ENCODE assay signal across 16 mouse cellular contexts in the genomic region with DNA sequence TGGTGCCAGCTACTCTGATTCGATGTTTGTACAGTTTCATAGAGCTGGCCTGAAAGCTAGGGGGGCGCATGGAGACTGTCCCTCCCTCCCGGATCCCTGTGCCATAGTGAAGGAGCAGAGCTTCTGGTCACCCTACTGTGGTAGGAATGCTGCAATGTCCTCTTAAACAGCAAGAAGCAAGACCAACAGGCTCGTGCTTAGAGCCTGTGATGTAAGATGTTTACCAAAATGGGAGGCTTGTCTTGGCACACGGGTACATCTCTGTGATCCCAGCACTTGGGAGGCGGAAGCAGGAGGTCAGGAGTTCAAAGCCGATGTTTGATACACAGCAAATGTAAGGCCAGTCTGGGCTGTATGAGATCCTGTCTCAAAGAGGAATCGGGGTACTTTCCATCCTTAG. TPM values are rescaled to one million over a fixed set of nuclear protein-coding genes. Genes with fewer than 3 reads are reported as not detected.
DNase-seq lines count a peak whose midpoint lies in the region; ATAC-seq and TF ChIP-seq lines count a peak whose summit lies in the region.
"Had no signal": no experiment of that assay in that cellular context is flagged by ENCODE, and none has a peak within 500 bp of the region (broad histone marks: within the 10 kb centered on the region; RNA-seq: fewer than 3 reads in every experiment).

No protein-coding gene starts in this region.

- peaks cover 28% of the 10 kb centered on the region for H3K4me1 ChIP-seq in cerebellum, adult 2 months (ENCODE audit: control insufficient read depth, insufficient read depth, low read length)
- H3K4me1 ChIP-seq in kidney, embryonic 16.5 days (ENCODE audit: insufficient read depth, low read length) = peaks cover 12% of the 10 kb centered on the region; the same call in 1 of the 2 replicates
- H3K4me1 ChIP-seq in lung, postnatal 0 days (ENCODE audit: insufficient read depth, low read depth, low read length) = peaks cover 9% of the 10 kb centered on the region; the same call in 1 of the 2 replicates

- TF ChIP-seq POLR2A in cerebellum, adult 2 months (IDR thresholded peaks at IDR 0.05; ENCODE audit: borderline replicate concordance, insufficient read depth, low read length) = no peak

- TF ChIP-seq EP300 in lung, postnatal 0 days (IDR thresholded peaks at IDR 0.05) = peak; percentile 32; the same call in 1 of the 2 replicates

- no peak overlapping the region for H3K4me3 ChIP-seq in cerebellum, adult 2 months (replicated peaks; ENCODE audit: insufficient read depth, low read depth, low read length)
- H3K4me3 ChIP-seq in kidney, embryonic 16.5 days (ENCODE audit: low read length) = no peak overlapping the region
- H3K4me3 ChIP-seq in lung, postnatal 0 days (ENCODE audit: low read depth, low read length) = no peak overlapping the region
- H3K4me3 ChIP-seq: hindbrain, embryonic 12.5 days; liver, embryonic 12.5 days had no signal

- no peaks in the 10 kb centered on the region for H3K9me3 ChIP-seq in kidney, embryonic 16.5 days (ENCODE audit: low read length)
- H3K9me3 ChIP-seq in lung, postnatal 0 days (ENCODE audit: low read length) = no peaks in the 10 kb centered on the region
- H3K9me3 ChIP-seq: G1E; hindbrain, embryonic 12.5 days; liver, embryonic 12.5 days had no signal

- peak overlapping the region; percentile 40 for H3K27ac ChIP-seq in cerebellum, adult 2 months (ENCODE audit: insufficient read depth, low read length)
- H3K27ac ChIP-seq in kidney, embryonic 16.5 days (ENCODE audit: low read length) = no peak overlapping the region
- peak overlapping the region; percentile 69 for H3K27ac ChIP-seq in lung, postnatal 0 days (ENCODE audit: low read length)
- H3K27ac ChIP-seq: hindbrain, embryonic 12.5 days; liver, embryonic 12.5 days had no signal

- peak in 1 of 2 experiments; percentile 36 for DNase-seq in cerebellum, adult 2 months
- peak; percentile 50 for DNase-seq in kidney, adult 11 months
- DNase-seq in kidney, adult 8-10 months = peak; percentile 41 to 48
- peak; percentile 67 for DNase-seq in lung, postnatal 0 days (ENCODE audit: low spot score)
- DNase-seq in urinary bladder, postnatal 25 days (ENCODE audit: low spot score) = no peak
- DNase-seq in left cerebral cortex, postnatal 14 days (ENCODE audit: low spot score in 2 of 2) = no peak
- DNase-seq: B cell, adult 2 months; forebrain, postnatal 0 days; gastrocnemius, postnatal 25 days; thymus, postnatal 14 days had no signal

- ATAC-seq in cerebellum, adult (ENCODE audit: insufficient number of reproducible peaks, low FRiP score, low TSS enrichment) = no peak
- ATAC-seq in kidney, embryonic 16.5 days (ENCODE audit: low FRiP score, low TSS enrichment) = no peak
- ATAC-seq in lung, postnatal 0 days = peak; percentile 14
- ATAC-seq: forebrain, postnatal 0 days; intestine, postnatal 0 days; liver, embryonic 12.5 days had no signal

- H3K27me3 ChIP-seq in cerebellum, adult 2 months (ENCODE audit: control insufficient read depth, insufficient read depth, low read length) = no peaks in the 10 kb centered on the region
- no peaks in the 10 kb centered on the region for H3K27me3 ChIP-seq in kidney, embryonic 16.5 days (ENCODE audit: insufficient read depth, low read length)
- no peaks in the 10 kb centered on the region for H3K27me3 ChIP-seq in lung, postnatal 0 days (replicated peaks; ENCODE audit: insufficient read depth, low read length)
- H3K27me3 ChIP-seq: hindbrain, embryonic 12.5 days; liver, embryonic 12.5 days had no signal

- WGBS in cerebellum, adult 2 months = 61% methylated on average over 8 of the region's 8 CpGs
- WGBS in kidney, embryonic 16.5 days = 84% methylated on average over 8 of the region's 8 CpGs
- 54% methylated on average over 8 of the region's 8 CpGs for WGBS in lung, postnatal 0 days

- TF ChIP-seq CTCF in cerebellum, adult 2 months (IDR thresholded peaks at IDR 0.05; ENCODE audit: borderline replicate concordance, insufficient read depth, low read depth, low read length) = no peak
- peak; percentile 32 for TF ChIP-seq CTCF in lung, postnatal 0 days (IDR thresholded peaks at IDR 0.05)

- intact Hi-C loops in left cerebral cortex, postnatal 14 days (cut with DNase I) = loop anchor here (5.0 kb wide), 1 partner anchor 44 kb away; no protein-coding TSS in a partner anchor

- H3K36me3 ChIP-seq in kidney, embryonic 16.5 days (ENCODE audit: insufficient read depth, low read length) = peaks cover 20% of the 10 kb centered on the region
- no peaks in the 10 kb centered on the region for H3K36me3 ChIP-seq in lung, postnatal 0 days (ENCODE audit: insufficient read depth, low read length)

- H3K4me2 ChIP-seq in kidney, embryonic 16.5 days (replicated peaks; ENCODE audit: low read depth, low read length) = no peak overlapping the region
- H3K4me2 ChIP-seq in lung, postnatal 0 days (replicated peaks; ENCODE audit: low read depth, low read length) = no peak overlapping the region
- H3K4me2 ChIP-seq: hindbrain, embryonic 12.5 days; liver, embryonic 12.5 days had no signal

- H3K9ac ChIP-seq in kidney, embryonic 16.5 days (replicated peaks; ENCODE audit: low read length) = no peak overlapping the region
- no peak overlapping the region for H3K9ac ChIP-seq in lung, postnatal 0 days (replicated peaks; ENCODE audit: low read depth)
- H3K9ac ChIP-seq: forebrain, postnatal 0 days; hindbrain, embryonic 12.5 days; liver, embryonic 12.5 days had no signal

RNA-seq across cellular contexts. Expression of a gene that starts 31.0 kb away (rescaled TPM):
- polyA plus RNA-seq in cerebellum, adult 2 months (2012; rRNA removed) = 29.4 and 32.1 TPM in 2 replicates
- 15.0 and 15.1 TPM in 2 replicates for polyA plus RNA-seq in kidney, embryonic 16.5 days (2015; fragmentation: Nextera tagmentation; extraction: Ambion mirVana)
- 6.8 and 8.4 TPM in 2 replicates for polyA plus RNA-seq in lung, postnatal 0 days (2015; fragmentation: Nextera tagmentation; extraction: Ambion mirVana)
- total RNA-seq in left cerebral cortex, postnatal 14 days (2021) = 10 to 100 TPM; 31.7 to 32.6 TPM

RNA-seq across cellular contexts. Expression of a gene that starts 46.9 kb away (rescaled TPM):
- polyA plus RNA-seq in cerebellum, adult 2 months (2012; rRNA removed) = 81.1 and 88.6 TPM in 2 replicates
- polyA plus RNA-seq in kidney, embryonic 16.5 days (2015; fragmentation: Nextera tagmentation; extraction: Ambion mirVana) = 25.1 and 27.6 TPM in 2 replicates
- 15.5 and 16.7 TPM in 2 replicates for polyA plus RNA-seq in lung, postnatal 0 days (2015; fragmentation: Nextera tagmentation; extraction: Ambion mirVana)
- 10 to 100 TPM; 84.6 to 88.4 TPM for total RNA-seq in left cerebral cortex, postnatal 14 days (2021)

Comparison
In these comparisons a context has a peak if more than half of its experiments do, and no peak if none do; other contexts are left out.
1. DNase-seq: peak in kidney, adult 11 months (single experiment), kidney, adult 8-10 months (2 of 2) and lung, postnatal 0 days (single experiment); none in urinary bladder, postnatal 25 days (single experiment) and left cerebral cortex, postnatal 14 days (0 of 2).